Mouse (Mus musculus) intestine, postnatal 0 days (tissue): ENCODE results near the gene Npas4. TPM values are rescaled to one million over a fixed set of nuclear protein-coding genes. Genes with fewer than 3 reads are reported as not detected.

ENCODE experiments used
- ATAC-seq: fragments of 200-750 bp; cut with Nextera tagmentation; 2 replicates; pipeline ENCODE4 v1.8.0; 2017; ENCODE audit warnings: mild to moderate bottlenecking, moderate TSS enrichment, moderate library complexity
- H3K27ac ChIP-seq: fragments of 300-500 bp; sonication (generic); 2 replicates; pipeline ENCODE4 v1.5.1; 2014; ENCODE audit warnings: mild to moderate bottlenecking, low read depth, low read length, moderate library complexity
- H3K27me3 ChIP-seq: fragments of 300-500 bp; sonication (generic); replicated peaks from 2 replicates; pipeline ENCODE4 v1.6.1; 2014; ENCODE audit warnings: low read length, mixed read lengths; ENCODE audit not compliant: control insufficient read depth, insufficient read depth
- H3K36me3 ChIP-seq: fragments of 300-500 bp; sonication (generic); 2 replicates; pipeline ENCODE4 v1.6.1; 2014; ENCODE audit warnings: mild to moderate bottlenecking, moderate library complexity; ENCODE audit not compliant: control insufficient read depth, insufficient read depth
- H3K4me1 ChIP-seq: fragments of 300-500 bp; sonication (generic); replicated peaks from 2 replicates; pipeline ENCODE4 v1.6.1; 2014; ENCODE audit warnings: antibody characterized with exemption, low read length, mixed read lengths; ENCODE audit not compliant: control insufficient read depth, insufficient read depth
- H3K4me2 ChIP-seq: fragments of 300-500 bp; sonication (generic); replicated peaks from 2 replicates; pipeline ENCODE4 v1.6.1; 2014; ENCODE audit warnings: low read depth, mild to moderate bottlenecking, moderate library complexity
- H3K4me3 ChIP-seq: fragments of 300-500 bp; sonication (generic); 2 replicates; pipeline ENCODE4 v1.5.1; 2014; ENCODE audit warnings: low read depth, low read length
- H3K9ac ChIP-seq: fragments of 300-500 bp; sonication (generic); 2 replicates; pipeline ENCODE4 v1.6.1; 2014; ENCODE audit warnings: mild to moderate bottlenecking, low read depth, low read length
- H3K9me3 ChIP-seq: fragments of 300-500 bp; sonication (generic); 2 replicates; pipeline ENCODE4 v1.6.1; 2016; ENCODE audit warnings: mixed run types; ENCODE audit not compliant: control insufficient read depth
- CTCF ChIP-seq: sonication (generic); IDR thresholded peaks from 2 replicates; pipeline ENCODE4 v1.5.1; 2016; ENCODE audit warnings: low read depth, mild to moderate bottlenecking, control low read depth, antibody characterized with exemption, moderate library complexity
- WGBS: fragments of 180-500 bp; shearing (Covaris S2); extraction: QIAGEN DNeasy Blood & Tissue Kit; methylation state at CpG from one replicate; pipeline ENCODE4 v1.1.7; 2014; 5-methylcytosine and 5-hydroxymethylcytosine counted together
- polyA plus RNA-seq: library from polyadenylated mRNA; unstranded; fragments of >200 nt; fragmentation: Nextera tagmentation; extraction: Ambion mirVana; gene quantifications from 2 replicates; pipeline ENCODE4 v1.2.1, GENCODE M21; 2015

Npas4 gene
- polyA plus RNA-seq, 1 experiment from 2014 or later, result 0.09 TPM

DNA sequence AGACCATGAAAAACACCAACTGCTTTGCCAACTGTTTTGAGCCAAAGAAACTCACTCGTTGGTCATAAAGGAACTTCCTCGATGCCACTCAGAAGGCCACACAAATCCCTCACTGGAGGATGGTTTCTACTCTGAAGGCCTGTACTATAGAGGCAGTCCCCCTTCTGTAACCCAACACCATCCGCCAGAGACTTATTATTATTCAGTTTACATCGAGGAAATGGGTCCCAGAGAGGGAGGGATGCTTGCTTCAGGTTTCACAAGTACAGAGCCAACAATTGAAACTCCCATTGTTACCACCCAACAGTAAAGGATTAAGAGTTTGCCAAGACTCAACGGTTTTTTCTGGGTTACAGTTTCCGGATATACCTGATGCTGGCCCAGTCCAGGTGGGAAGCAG lies 44.6 kb downstream of the Npas4 start:
- H3K4me1 ChIP-seq, result 0 out of 2 replicates have a peak, but pooled peaks cover 3% of the 10 kb centered on the region
- H3K9ac ChIP-seq, result no peak overlapping the region
- no peaks in the 10 kb centered on the region for H3K9me3 ChIP-seq
- H3K4me2 ChIP-seq, result no peak overlapping the region
- ATAC-seq, result no peak
- no peaks in the 10 kb centered on the region for H3K27me3 ChIP-seq
- WGBS, result 57% methylated on average over 6 of the region's 6 CpGs
- no peak overlapping the region for H3K27ac ChIP-seq
- TF ChIP-seq CTCF, result no peak
- no peaks in the 10 kb centered on the region for H3K36me3 ChIP-seq
- H3K4me3 ChIP-seq, result no peak overlapping the region

- Histone ChIP-seq H3K4me1 (0 out of 2 replicates have a peak, but pooled peaks cover 3% of the 10 kb centered on the region), H3K27ac (no peak overlapping the region), H3K36me3 (no peaks in the 10 kb centered on the region), H3K9me3 (no peaks in the 10 kb centered on the region), H3K4me3 (peak overlapping the region; percentile 60), H3K27me3 (no peaks in the 10 kb centered on the region), H3K4me2 (peak overlapping the region; percentile 99), H3K9ac (peak overlapping the region; percentile 37; the same call in 1 of the 2 replicates)
- TF ChIP-seq CTCF, result no peak
- WGBS, result 3% methylated on average over 13 of the region's 13 CpGs
- ATAC-seq, result peak; percentile 53
Measured at GRCm38 (mm10) chr19:4943253-4943588, 46.9 kb downstream of the Npas4 start.

DNA sequence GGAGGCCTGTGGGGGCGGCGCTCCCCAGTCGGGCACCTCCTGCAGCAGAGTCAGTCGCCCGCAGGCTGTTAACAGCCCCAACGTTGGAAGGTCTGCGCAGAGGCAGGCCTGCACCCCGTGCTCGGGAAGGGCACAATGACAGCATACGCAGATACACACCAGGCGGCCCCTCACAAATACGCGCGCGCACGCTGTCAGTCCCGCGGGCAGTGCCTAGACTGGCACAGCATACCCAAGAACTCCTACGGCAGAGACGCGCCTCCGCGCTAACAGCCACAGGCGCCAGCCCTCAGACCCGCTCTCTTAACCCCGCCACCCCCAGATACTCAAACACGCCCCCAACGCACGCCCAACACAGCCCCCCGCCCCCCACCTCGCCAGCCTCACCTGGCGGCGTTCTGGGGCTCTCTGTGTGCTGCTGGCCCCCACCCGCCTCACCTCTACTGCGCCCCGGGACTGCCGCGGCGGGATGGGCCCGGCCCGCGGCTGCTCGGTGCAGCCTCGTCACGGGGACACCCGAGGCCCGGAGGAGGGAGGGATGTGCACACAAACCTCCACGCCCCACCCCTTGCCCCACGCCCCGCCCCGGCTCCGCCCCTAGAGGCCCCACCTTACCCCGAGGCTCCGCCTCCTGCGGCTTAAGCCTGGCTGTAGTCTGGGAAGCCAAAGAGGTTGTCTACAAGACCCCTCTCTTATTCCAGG lies 47.4 kb downstream of the Npas4 start, which contains the start of gene Peli3:
TSS of gene Peli3 (minus strand) at position 577 of the 702 bp plus-strand sequence.
- peak within 1 kb of the TSS; percentile 99 for H3K4me2 ChIP-seq
- 0 out of 2 replicates have a peak, but pooled peaks cover 3% of the 10 kb centered on the region for H3K4me1 ChIP-seq
- H3K27me3 ChIP-seq, result no peaks in the 10 kb centered on the region
- ATAC-seq, result peak; percentile 95
- WGBS, result under 1% methylated on average over 55 of the region's 55 CpGs
- peak within 1 kb of the TSS; percentile 60 for H3K4me3 ChIP-seq
- H3K36me3 ChIP-seq, result no peaks in the 10 kb centered on the region
- H3K9me3 ChIP-seq, result no peaks in the 10 kb centered on the region
- no peak within 1 kb of the TSS for H3K27ac ChIP-seq
- TF ChIP-seq CTCF, result no peak
- H3K9ac ChIP-seq, result peak within 1 kb of the TSS; percentile 46

- H3K9me3 ChIP-seq, result no peaks in the 10 kb centered on the region
- H3K36me3 ChIP-seq, result no peaks in the 10 kb centered on the region
- no peak for TF ChIP-seq CTCF
- ATAC-seq, result no peak
- no peaks in the 10 kb centered on the region for H3K27me3 ChIP-seq
- H3K4me3 ChIP-seq, result no peak overlapping the region
- H3K4me1 ChIP-seq, result no peaks in the 10 kb centered on the region
- H3K27ac ChIP-seq, result no peak overlapping the region
- no peak overlapping the region for H3K4me2 ChIP-seq
- H3K9ac ChIP-seq, result no peak overlapping the region
- 87% methylated on average over 17 of the region's 17 CpGs for WGBS
Measured at GRCm38 (mm10) chr19:4937444-4938310, 52.4 kb downstream of the Npas4 start.

- no peak for TF ChIP-seq CTCF
- Histone ChIP-seq H3K27me3 (no peaks in the 10 kb centered on the region), H3K4me1 (no peaks in the 10 kb centered on the region), H3K27ac (no peak overlapping the region), H3K4me3 (no peak overlapping the region), H3K9me3 (no peaks in the 10 kb centered on the region), H3K9ac (no peak overlapping the region), H3K36me3 (no peaks in the 10 kb centered on the region), H3K4me2 (no peak overlapping the region)
- no peak for ATAC-seq
- 77% methylated on average over 2 of the region's 2 CpGs for WGBS
Measured at GRCm38 (mm10) chr19:4936896-4937295, 53.2 kb downstream of the Npas4 start.

Other genes with a start within 250 kb of the Npas4 start
- gene Rbm4b, start 233.8 kb downstream of the Npas4 start, polyA plus RNA-seq, result 17.0 and 18.3 TPM in 2 replicates
- gene Rbm4, start 196.4 kb downstream of the Npas4 start, polyA plus RNA-seq, result 20.3 and 21.6 TPM in 2 replicates
- gene Gm21992, start 178.7 kb downstream of the Npas4 start, polyA plus RNA-seq, result 18.4 and 19.5 TPM in 2 replicates
- 21.1 and 21.8 TPM in 2 replicates for gene Rbm14, start 178.7 kb downstream of the Npas4 start, polyA plus RNA-seq
- gene Ccs, start 151.0 kb downstream of the Npas4 start, polyA plus RNA-seq, result 44.9 and 46.3 TPM in 2 replicates
- gene Ccdc87, start 150.9 kb downstream of the Npas4 start, polyA plus RNA-seq, result not detected in 2 replicates
- 15.6 and 16.4 TPM in 2 replicates for gene Ctsf, start 135.2 kb downstream of the Npas4 start, polyA plus RNA-seq
- gene Actn3, start 112.4 kb downstream of the Npas4 start, polyA plus RNA-seq, result 0.47 and 0.56 TPM in 2 replicates
- gene Zdhhc24, start 111.6 kb downstream of the Npas4 start, polyA plus RNA-seq, result 7.6 and 9.1 TPM in 2 replicates
- gene Bbs1, start 83.7 kb downstream of the Npas4 start, polyA plus RNA-seq, result 0.60 and 0.98 TPM in 2 replicates
- gene Dpp3, start 62.0 kb downstream of the Npas4 start, polyA plus RNA-seq, result 59.2 and 60.0 TPM in 2 replicates
- 0.46 and 0.89 TPM in 2 replicates for gene Peli3, start 47.2 kb downstream of the Npas4 start, polyA plus RNA-seq
- gene Mrpl11, start 28.2 kb downstream of the Npas4 start, polyA plus RNA-seq, result 73.7 and 78.1 TPM in 2 replicates
- 1.3 and 1.8 TPM in 2 replicates for gene Slc29a2, start 33.5 kb upstream of the Npas4 start, polyA plus RNA-seq
- gene B4gat1, start 48.5 kb upstream of the Npas4 start, polyA plus RNA-seq, result 16.2 and 17.9 TPM in 2 replicates
- 0.56 TPM in 1 of 2 replicates, not detected in the other for gene AC124502.3, start 48.6 kb upstream of the Npas4 start, polyA plus RNA-seq
- 33.2 and 33.4 TPM in 2 replicates for gene Brms1, start 51.0 kb upstream of the Npas4 start, polyA plus RNA-seq
- gene Rin1, start 60.2 kb upstream of the Npas4 start, polyA plus RNA-seq, result 0.77 and 0.78 TPM in 2 replicates
- 19.9 and 23.0 TPM in 2 replicates for gene Cd248, start 77.8 kb upstream of the Npas4 start, polyA plus RNA-seq
- 4.0 TPM in 2 replicates for gene Tmem151a, start 95.2 kb upstream of the Npas4 start, polyA plus RNA-seq
- 182 and 198 TPM in 2 replicates for gene Yif1a, start 98.2 kb upstream of the Npas4 start, polyA plus RNA-seq
- 5.6 and 5.8 TPM in 2 replicates for gene Cnih2, start 108.2 kb upstream of the Npas4 start, polyA plus RNA-seq
- 185 TPM in 2 replicates for gene Rab1b, start 116.8 kb upstream of the Npas4 start, polyA plus RNA-seq
- gene Klc2, start 128.2 kb upstream of the Npas4 start, polyA plus RNA-seq, result 8.0 and 9.1 TPM in 2 replicates